Mouse (Mus musculus) right cerebral cortex, adult 2 months (tissue): ENCODE measurements around the gene Mroh2a.
A peak's percentile ranks its signal among the peaks of the same experiment; 100 is the strongest.

Experiments
- DNase-seq, 2 experiments: peaks; one replicate each; pipeline ENCODE4 v3.0.0; 2021 to 2022; ENCODE audit warnings: low spot score in 2 of 2

Mroh2a gene

DNA sequence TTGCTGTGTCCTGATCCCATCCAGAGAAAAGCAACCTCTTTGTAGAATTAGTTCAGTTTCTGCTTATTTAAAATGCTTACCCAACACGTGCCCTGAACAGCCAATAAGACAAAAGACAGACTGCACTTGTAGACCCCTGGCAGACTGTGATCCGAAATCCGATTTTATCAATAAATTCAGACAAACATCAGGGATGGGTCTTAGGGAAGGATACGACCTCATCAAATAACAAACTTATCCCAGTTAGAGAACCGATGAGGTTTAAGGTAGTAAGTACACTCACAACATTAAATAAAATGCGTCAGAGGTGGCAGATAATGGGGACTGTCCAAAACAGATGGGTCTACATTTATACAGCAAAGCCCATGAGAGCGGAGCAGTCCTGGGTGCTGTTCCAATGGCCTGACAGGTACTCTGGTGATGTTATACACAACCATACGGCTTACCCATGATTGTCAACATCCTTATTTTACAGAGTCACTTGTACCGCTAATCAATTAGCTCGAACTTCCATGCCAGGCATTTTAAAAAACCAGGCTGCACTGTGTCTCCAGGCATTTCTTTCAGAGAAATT lies 49.8 kb downstream of the Mroh2a start:
- DNase-seq: no peak

DNA sequence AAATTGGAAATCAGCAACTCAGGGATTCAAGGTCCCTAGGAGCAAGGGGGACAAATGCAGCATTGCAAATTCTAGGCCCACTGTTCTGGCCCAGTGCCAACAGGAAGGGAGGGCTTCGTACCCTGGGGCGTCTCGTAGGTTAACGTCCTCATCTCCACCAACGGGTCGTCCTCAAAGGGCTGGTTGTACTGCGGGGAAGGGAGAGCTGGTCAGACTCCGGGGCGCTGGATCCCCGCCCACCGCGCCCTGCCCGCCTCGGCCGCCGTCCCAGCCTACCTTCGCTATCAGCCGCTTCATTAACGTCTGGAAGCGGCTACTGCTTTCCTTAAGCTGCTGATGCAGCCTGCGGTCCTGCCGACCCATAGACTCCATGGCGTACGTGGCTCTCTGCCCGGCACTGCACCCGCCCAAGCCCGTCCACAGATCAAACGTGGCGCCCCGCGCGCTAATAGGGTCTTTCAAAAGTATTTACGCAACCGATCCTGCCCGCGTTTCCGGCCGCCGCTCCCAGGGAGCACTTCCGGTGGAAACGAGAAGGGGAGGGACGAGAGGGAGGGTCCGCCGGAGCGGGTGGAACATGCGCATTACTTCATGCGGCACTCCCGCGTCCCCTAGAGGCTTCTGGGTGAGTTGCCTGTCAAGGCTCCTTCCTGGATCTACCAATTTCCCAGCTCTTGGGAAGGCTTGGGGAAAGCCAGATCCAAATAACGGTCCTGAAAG lies 50.5 kb downstream of the Mroh2a start, which contains the start of the genes Hjurp and Trpm8:
TSS of gene Hjurp (minus strand) at position 536 of the 720 bp plus-strand sequence.
TSS of gene Trpm8 (plus strand) at position 564 of the 720 bp plus-strand sequence.
- peak; percentile 100 for DNase-seq

DNA sequence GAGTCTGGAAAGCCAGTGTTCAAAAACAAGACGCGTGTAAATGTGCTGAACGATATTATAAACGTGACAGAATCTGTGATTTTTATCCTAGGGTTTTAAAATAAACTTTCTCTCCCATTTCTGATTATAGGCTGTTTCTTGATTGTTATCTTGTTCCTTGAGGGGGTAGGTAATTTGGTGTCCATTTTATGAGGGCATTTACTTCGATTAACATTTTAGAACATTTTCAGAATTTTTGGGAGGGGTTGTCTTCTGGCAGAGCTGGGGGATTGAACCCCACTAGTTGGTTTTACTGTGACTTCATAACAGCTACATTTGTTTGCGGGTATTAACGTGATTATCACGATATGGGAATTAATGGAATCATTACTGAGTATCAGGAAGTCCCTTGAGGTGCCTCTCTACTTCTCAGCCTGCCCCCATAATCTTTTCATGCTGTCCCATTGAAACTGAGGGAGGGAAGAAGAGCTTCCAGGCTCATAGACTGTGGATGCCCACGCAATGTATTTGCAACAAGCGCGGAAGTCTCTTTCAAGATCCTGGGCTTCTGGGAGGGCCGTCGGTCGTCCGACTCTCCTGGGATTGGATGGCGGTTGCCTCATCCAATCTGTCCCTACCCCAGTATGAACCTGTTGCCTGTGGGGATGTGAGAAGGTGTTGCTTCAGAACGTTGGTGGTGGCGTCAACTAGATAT lies 51.2 kb downstream of the Mroh2a start:
- DNase-seq: no peak

DNA sequence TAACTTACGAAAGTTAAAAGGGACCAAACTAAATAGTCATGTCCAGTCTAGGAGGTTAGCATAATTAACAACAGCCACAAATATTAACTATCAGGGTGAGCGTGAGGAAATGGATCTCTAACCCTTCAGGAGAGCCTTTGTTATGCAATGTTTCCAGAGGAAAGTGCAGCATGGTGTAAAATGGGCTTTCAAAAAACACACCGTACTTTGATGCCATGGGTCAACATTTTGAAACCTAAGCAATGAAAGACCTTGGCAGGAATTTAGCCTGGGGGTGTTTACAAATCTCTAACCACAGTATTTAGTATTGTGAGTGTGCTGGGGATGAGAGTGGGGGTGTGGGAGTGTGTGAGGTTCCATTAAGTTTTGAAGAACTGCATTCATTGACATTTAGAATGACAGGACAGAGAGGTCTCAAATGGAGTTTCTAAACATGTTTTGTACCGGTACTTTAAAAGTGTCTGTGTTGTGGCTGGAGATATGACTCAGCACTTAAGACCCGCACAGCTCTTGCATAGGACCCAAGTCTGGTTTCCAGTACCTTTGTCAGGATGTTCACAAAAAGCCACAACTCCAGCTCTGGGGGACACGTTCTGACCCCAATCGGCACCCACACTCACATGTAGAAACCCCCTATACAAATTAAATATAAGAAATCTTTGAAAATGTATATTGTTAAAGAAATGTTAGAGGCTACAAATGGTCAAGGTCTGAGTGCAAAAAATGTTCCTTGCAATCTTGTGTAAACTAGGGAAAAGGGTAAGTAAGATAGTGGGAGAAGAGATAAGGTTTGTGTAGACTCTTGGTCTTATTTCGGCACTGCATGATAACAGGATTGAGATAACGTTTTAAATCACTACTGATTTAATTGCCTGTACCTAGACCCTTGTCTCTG lies 52.6 kb downstream of the Mroh2a start:
- DNase-seq: no peak

DNA sequence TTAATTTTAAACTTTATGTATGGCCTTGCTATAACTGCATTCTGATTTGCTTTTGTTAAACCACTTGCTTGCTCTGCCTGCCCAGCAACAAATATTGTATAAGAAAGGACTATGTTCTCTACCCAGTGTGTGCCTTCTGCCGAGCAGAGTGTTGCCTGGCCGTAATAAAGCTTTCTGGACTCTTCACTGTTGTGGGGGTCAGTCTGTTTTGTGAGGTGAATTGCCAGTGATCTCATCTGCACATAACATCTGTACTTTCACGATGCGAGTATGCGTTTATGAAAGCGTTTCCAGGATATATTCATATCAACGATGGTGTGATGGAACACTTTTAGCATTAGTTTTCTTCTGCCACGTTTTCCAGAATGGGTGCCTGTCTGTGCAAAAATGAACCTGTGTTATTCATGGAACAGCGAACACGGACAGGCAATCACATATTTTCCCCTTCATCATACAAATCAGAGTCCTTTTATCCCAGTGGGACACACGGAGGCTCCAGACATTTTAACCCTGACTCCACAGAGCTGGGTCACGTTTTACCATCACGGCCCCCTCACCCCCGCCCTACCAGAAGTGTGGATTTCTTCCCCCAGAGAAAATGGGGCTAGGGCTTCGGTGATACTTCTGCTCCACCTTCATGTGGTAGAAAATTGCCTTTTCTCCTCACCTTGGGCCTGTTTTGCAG lies 53.4 kb downstream of the Mroh2a start:
- DNase-seq: no peak

DNA sequence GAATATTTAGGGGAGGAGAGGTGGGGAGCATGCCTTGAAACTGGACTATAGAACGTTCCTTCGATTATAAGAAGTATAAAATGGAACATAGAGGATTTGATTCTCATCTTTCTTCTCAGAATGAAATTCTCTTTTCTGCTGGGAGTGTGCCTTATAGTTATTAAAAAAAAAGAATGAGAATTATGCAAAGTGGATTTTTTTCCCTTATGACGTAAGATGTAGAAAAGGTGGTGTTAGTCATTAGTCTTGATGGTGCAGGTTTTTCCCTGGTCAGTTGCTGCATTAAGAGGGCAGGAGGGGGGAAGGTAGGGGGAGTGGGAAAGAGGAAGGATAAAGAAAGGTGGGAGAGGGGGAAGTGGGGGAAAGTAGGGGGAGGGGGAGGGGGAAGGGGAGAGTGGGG lies 55.5 kb downstream of the Mroh2a start:
- DNase-seq: no peak

DNA sequence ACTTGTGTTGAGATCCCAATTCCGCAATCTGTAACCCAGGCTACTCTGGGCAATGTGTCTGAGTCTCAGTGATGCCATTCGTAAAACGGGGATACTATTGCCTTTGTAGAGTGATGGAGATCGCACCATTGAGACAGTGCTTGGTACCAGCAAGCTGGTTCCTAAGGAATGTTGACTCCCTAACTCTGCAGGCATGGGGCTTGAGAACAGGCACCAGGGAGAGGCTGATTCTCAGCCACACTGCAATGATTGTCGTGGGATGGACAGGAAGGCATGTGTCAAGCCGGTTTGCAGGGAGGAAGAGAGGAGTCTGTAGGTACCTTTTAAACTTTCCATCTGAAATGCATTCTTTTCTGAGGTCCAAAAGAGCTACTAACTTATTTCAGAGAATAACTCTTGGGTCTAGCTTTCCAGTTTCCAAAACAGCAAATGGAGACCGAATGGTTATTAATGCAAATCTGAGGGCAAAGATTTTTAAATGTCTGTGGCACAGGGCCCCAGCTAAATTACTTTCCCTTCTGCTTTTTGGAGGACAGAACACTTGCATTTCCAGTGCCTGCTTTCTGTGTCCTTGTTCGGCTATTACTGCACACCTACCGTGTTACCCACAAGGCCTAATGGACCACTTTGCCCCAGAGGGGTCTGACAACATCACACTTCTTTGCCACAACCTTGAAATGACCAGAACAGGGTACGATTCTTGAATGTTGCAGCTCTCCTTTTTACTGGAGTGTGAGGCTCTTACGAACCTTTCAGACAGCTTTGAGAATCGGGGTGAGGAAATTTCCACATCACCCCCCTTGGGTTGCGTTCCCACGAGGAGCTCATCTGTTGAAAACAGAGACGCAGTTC lies 56.8 kb downstream of the Mroh2a start:
- DNase-seq: no peak

DNA sequence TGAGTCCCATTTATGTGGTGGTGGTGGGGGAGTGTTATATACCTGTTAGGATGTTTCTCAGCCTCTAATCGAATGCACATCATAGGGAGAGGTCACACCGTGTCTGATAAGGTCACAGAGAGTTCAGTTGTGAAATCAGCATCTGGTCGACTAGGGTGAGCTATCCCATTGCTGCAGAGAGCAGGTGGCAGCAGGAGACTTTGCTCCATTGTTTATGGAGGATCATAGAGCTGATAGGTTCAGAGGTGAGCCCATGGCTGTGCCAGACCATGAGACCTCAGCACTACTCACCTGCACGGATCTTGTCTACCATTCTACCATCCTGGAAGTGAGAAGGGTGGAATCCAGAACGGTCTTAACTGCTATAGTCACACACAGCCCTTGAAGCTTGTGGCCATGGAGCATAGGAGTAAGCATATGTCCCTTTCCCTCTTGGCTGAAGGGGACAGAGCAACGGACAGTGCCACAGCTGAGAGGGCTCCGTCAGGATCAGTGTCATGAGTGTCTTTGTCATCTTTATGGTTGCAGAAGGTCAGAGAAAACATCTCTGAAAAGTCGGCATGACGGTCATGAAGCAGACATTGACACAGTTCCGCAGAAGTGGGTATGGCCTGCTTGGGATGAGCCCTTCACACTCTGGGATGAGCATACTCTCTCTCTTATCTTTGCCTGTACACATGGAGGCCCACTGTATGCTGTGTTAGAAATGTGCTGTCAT lies 57.6 kb downstream of the Mroh2a start:
- DNase-seq: no peak

DNA sequence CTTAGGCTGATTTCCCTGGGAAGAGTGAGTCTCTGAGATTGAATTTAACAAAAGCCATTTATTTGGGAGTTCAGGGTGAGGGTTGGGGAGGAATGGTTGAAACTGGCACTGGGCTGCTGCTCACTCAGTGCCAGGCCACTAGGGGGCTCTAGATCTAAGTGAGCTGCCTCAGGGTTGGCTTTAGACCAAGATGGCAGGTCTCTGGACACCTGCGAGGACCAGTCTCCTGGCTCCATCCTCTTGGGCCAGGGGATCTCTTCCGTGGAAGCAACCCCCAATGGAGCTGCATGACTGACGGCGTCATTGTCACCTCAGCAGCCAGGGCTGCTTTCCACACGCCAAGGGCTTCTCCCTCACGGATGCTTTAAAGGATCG lies 58.1 kb downstream of the Mroh2a start:
- DNase-seq: no peak

DNA sequence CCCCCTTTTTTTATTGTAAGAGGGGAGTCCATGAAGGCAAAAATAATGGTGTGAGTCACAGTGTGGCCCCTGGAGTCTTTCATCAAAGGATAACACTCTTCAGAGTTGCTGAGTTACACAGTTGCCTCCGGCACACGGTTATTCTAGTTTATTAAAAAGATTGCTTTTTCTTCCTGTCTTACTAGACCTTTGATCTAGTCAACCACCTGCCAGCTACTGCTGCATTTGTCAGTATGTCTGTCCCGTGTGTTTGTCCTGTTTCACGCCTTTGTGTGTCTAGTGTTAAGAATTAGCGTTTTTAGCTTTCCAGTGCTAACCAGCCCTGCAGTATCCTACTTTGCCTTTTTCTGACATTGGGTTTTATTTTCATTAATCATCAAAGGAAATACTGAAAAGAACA lies 58.9 kb downstream of the Mroh2a start:
- no peak for DNase-seq

DNA sequence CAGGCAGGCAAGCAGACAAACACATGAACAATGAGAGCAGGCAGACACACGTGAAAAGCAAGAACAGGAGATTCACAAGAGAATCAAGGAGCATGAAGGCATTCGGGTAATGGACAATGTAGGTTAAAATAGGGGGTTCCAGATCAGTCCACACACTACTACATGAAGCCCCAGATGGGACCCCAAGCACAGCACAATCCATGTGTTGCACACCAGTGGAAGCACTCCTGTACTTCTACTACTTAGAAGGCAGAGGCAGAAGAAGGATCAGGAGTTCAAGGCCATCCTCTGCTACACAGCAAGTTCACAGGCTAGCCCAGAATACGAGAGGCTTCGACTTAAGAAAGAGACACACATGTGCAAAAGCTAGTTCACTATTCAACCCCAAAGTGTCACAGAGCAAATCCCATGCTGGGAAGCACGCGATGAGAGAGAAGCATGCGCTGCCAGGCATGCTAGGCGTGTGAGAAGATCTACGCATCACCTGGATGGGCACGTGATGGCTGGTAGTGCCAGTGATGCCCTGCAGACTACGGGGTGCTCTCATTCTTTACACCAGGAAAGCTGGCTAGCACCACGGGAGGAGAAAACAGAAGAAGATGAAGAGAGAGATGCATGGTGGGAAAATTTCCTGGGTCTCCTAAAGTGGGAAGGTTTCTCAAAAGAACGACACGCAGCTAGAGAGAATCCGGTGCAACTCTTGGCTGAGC lies 59.5 kb downstream of the Mroh2a start:
- DNase-seq: no peak

DNA sequence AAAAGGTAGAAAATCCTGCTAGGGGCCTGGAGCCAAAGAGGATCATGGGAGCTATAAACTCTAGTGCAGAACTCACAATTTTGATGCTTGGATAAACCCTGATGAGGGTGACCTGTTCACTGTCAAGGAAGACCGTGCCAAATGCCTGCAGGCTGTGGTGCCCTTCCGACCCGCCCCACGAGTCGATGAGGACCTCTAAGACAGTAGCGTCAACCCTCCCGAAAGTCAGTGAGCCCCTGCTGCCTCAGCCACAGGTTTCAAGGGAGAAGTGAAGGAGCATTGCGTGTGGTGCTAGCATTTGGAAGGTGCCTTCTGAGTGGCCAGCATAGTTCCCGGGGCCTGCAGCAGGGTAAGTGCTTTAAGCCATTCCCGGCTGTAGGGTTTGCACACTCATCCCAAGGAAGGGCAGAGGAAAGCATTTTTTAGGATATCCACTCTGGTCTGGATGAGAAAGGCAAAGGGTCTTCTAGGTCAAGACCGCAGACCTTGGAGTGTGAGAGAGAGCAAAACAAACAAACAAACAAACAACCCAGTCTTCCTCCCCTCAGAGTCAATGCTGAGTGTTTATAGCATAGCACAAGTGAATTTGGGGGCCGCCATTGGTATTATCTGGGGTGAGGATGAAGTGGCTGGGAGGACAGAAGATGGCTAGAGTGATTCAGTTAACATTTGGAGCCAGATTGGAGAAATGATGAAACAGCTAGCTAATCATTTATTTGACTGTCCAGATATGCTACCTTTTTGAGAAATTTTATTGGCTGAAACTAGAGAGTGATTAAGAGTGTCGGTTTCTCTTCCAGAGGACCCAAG lies 60.3 kb downstream of the Mroh2a start:
- no peak for DNase-seq

DNA sequence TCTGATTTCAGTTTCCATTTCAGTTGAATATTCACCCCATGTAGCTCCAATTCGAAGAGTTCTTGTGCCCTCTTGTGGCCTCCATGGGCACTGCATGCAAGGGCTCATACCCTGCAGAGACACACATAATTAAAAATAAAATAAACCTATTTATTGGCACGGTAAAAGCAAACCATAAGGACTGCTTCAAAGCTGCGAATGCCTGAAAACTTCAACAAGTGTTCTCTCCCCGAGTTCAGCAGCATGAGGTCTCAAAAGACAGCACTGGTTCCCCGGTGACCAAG lies 60.9 kb downstream of the Mroh2a start:
- peak in 1 of 2 experiments; percentile 71 for DNase-seq

DNA sequence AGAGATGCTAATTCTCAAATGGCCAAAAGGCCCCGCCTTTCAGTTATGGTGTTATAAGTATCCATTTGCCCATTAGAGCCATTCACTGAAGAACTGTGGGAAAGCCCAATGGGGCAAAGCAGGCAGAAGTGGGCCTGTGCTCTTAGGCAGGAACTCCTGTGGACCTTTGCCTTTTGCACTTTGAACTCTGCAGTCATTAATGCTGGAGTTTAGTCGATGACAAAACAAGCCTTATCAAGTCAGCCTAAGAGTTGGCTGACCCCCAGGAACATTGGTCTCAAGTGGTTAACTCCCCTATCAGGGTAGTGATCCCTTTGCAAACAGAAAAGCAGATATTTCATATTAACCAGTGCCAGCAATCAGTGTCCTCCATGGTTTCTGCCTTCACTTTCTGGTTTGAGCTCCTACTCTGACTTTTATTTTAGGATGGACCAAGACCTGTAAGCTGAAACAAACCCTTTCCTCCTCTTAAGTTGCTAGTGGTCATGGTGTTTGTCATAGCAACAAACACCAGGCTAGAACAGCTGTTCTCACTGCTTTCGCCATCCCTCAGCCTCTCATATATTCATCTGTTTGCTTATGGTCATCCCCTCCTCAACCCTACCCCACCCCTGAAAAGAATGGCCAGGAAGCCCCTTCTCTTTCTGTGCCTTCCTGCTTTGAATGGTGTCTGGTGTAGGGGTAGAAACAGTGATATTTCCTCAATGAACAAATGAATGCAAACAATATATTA lies 61.4 kb downstream of the Mroh2a start:
- no peak for DNase-seq

DNA sequence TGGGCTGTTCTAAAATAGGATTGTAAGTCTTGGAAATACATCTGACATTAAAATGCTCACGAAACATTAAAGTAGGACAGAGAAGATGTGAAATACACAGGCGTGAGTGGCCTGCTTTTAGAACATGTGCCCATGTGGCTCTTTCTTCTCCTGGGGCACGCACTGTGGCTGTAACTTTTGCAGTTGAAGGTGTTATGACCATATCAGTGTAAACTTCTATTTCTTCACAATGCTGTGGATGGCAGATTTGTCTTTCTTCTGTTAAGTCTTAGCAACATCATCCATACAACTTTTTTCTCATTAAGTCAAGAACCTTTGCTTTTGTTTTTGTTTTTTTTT lies 62.0 kb downstream of the Mroh2a start:
- DNase-seq: no peak

DNA sequence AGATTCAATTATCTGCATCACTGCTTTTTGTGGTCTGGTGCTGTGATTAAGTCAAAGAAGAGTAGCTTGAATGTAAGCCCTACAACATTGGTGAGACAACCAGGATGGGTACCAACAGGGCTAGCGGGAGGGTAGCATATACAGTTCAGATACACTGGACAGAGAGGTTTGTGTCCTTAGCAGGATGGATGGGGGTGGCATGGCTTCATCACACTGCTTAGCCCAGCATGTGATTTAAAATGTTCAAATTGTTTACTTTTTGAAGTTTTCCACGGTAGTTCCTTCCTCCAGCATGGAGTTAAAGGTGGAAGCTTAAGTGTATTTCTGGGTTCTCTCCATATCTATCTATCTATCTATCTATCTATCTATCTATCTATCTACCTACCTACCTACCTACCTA lies 62.4 kb downstream of the Mroh2a start:
- no peak for DNase-seq

DNA sequence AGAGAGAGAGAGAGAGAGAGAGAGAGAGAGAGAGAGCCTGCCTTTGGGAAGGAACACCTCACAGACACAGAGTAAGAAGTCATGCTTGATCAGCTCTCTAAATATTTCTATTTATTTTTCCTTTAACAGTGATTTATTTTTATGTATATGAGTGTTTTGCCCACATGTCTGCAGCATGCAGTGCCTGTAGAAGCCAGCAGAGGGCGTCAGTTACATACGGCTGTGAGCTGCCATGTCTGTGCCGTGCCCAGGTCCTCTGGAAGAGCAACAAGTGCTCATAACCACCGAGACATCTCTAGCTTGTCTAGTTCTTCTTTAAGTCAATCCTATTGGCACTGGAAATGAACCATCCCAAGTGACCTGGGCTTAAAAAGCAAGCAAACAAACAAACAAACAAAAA lies 63.1 kb downstream of the Mroh2a start:
- DNase-seq: no peak

DNA sequence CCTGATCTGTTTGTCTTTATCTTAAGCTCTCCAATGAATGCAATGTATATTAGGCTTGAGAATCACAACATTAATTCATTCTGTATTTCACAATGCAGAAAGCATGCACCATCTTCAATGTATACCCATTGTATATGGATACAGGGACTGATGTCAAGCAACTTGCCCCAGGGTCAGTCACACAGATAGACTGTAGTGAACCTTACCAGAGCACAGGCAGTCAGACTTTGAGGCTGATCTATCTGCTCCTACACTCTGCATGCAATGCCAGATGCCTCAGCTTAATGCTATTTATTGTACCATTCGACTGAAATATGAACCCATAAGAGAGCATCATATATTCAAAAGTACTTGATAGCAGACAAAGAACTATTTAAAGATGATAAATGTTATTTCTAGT lies 63.7 kb downstream of the Mroh2a start:
- no peak for DNase-seq
